Mouse (Mus musculus) splenic B cell, adult 2 months (primary cell): ENCODE measurements at regions not wholly inside any gene's neighbourhood (a gene's known extent, or its start where the extent isn't known, plus 50 kb on each side); places are given as distances from the start of the nearest gene placed in this dataset.

Source experiments
- DNase-seq: peaks from one replicate; pipeline ENCODE4 v3.0.0-alpha.2; 2011; ENCODE audit warnings: low read depth, low spot score
- H3K27me3 ChIP-seq: 2 replicates; pipeline ENCODE4 v1.6.1; 2012; ENCODE audit warnings: mild to moderate bottlenecking, low read length, moderate library complexity, mixed read lengths; ENCODE audit not compliant: control insufficient read depth, poor library complexity, insufficient read depth, severe bottlenecking
- H3K36me3 ChIP-seq: 2 replicates; pipeline ENCODE4 v1.6.1; 2012; ENCODE audit warnings: mild to moderate bottlenecking, low read length, moderate library complexity, mixed read lengths; ENCODE audit not compliant: control insufficient read depth, poor library complexity, insufficient read depth, severe bottlenecking

DNA sequence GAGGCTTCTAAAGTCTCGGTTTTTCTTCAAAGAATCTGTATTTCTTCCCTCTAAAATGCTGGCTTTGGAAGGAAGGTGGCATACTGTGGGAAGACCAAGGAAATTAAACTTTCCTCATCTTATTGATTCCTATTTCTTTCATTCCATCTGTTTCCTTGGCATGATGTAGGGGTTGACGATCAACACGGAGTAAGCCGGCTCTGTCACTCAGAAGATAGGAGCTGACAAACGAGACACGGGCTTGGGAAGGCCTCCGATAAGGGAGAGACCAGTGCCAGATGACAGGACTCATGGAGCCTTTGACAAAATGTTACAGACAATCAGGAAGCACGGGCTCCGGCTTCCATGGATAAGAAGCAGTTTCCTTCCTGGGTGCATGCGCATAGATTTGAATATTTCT is 101.4 kb upstream of the Hsfy2 start:
- Histone ChIP-seq H3K36me3 (no peaks in the 10 kb centered on the region), H3K27me3 (no peaks in the 10 kb centered on the region)
- no peak for DNase-seq

DNA sequence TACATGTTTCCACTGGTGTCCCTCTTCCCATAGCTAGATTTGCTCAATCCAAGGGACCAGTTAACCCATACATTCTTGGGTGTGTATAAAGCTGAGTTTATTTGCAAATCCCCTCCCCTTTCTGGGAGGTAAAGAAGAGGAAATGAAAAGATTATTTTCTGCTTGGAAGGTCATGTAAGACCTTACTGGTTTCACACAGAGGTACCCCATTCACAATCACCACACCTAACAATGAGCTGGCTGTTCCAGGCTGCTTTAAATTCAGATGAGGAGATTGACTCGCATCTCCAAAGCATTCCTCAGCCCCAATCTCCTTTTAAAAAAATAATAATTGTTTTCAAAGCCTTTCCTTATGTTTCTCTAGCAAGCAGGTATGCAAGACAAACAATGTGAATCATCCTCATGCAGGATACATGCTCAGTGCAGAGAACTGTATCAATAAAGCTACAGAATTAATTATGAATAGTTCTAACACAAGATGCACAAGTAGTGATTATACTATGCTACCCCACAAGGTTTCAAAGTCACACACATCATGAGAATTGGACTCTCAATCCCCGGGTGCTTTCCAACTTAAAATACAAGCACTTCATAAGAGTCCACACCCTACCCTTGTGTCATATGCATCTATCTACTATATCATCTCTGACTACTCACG is 89.1 kb upstream of the Hsfy2 start:
- Histone ChIP-seq H3K27me3 (no peaks in the 10 kb centered on the region; the same call in none of the 2 replicates), H3K36me3 (no peaks in the 10 kb centered on the region)

DNA sequence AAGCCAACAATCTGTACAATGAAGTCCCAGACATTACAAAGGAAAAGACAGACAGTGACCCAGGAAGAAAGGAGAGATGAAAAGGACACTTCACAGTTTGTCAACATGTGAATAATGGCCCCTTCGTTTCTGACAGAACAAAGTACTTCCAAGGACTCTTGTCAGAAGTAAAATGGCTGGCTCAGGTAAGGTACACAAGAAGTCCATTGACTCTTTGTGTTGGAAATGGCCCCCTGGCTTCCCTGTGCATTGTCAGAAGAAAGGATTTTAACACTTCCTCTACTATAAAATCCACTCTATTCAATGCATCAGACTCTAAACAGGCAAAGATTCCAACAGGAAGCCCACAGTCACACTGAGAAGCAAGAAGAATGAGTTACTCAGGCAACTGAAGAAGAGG is 86.4 kb upstream of the Hsfy2 start:
- DNase-seq: no peak
- Histone ChIP-seq H3K27me3 (no peaks in the 10 kb centered on the region; the same call in 1 of the 2 replicates), H3K36me3 (no peaks in the 10 kb centered on the region)

More for the DNA sequence above, 89.1 kb upstream of the Hsfy2 start:
- no peak for DNase-seq

DNA sequence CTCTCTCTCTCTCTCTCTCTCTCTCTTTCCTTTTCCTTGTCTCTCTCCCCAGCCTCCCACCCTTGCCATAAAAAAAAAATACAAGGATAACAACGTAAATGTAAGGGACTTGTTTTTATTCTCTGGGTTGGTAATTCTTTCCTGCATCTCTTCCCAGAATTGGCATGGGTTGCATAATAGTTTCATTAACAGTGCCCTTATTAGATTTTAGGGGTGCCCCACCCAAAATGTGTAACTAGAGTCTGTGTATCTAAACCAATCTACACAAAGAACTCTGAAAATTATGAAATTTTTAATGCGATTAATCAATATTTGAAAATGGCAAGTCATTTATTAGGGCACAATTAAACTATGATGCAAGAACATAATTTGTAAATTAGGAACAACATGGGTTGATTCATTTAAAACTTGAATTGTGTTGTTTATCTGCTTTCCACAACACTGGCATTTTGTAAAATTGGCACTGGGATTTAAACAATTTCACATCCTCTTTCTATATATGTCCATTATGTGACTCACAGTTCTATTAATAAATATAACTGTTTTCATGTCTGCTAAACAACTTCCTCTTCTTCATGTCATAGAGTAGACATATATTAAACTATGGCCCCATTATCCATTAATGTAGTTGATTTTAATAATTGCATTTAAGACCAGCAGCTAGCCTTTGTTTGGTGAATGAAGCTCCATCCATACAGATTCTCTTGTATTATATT is 75.9 kb upstream of the Hsfy2 start:
- Histone ChIP-seq H3K27me3 (no peaks in the 10 kb centered on the region), H3K36me3 (no peaks in the 10 kb centered on the region)
- peak; percentile 31 for DNase-seq

DNA sequence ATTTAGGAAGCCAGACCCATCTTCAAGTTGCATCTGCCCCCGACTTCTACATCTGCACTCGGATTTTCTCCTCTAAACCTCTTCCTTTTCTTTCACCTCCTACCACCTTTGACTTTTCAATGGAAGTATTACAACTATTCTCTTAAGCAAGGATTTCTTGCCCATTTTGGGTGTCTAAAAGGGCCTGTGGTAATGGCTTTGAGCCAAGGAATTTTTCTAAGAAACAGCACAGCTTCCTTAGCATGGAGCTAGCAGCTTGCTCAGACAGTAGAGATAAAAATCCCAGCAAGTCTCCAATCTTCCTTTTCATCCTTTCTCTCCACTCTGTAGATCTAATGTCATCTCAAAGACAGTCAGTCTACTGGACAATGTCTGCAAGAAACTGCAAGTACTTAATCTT is 63.2 kb upstream of the Hsfy2 start:
- H3K27me3 ChIP-seq: no peaks in the 10 kb centered on the region
- no peaks in the 10 kb centered on the region for H3K36me3 ChIP-seq
- DNase-seq: no peak

DNA sequence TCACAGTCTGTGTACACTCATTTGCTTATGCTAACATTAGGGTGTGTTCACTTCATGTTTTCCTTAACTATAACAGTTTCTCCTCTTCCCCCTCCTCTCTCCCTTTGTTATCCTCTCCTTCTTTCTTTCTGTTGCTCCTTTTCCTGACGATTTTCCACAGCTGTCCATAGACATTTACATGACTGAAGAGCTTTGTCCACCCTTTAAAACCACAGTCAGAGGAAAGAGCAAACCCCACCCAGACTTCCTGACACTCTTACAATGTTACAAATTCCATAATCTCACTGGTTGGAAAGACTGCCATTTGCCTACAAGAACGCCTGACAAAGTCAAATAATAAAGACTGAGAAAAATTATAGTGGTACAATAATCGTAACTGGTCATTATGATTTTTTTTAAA is 60.3 kb upstream of the Hsfy2 start:
- H3K27me3 ChIP-seq: no peaks in the 10 kb centered on the region

More for the DNA sequence above, 60.3 kb upstream of the Hsfy2 start:
- DNase-seq: no peak
- H3K36me3 ChIP-seq: no peaks in the 10 kb centered on the region
